Comparison of ENCODE assay signal across 10 mouse cellular contexts in the genomic region with DNA sequence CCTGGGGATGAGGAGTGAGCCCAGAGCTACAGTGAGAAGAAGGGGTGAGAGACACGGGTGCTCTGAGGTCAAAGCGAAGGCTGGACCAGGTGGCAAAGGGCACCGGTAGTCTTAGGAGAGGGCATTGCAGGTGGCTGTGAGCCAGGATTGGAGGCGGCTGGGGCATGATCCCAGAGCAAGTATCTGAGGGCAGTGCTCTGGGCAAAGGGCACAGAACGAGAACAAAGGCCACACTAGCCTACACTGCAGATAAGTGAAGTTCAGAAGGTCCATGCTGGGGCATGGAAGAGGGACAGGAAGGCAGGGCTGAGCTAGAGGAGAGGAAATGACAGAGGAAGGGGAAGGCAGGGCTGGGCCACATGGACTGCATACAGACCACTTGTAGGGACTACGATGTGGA.
A peak's percentile ranks its signal among the peaks of the same experiment; 100 is the strongest.
DNase-seq lines count a peak whose midpoint lies in the region; ATAC-seq and TF ChIP-seq lines count a peak whose summit lies in the region.
"Had no signal": no experiment of that assay in that cellular context is flagged by ENCODE, and none has a peak within 500 bp of the region (broad histone marks: within the 10 kb centered on the region; RNA-seq: fewer than 3 reads in every experiment).

No protein-coding gene starts in this region.

- TF ChIP-seq EP300 in liver, postnatal 0 days (IDR thresholded peaks at IDR 0.05; ENCODE audit: low read depth): no peak

- no peak overlapping the region for H3K9ac ChIP-seq in hindbrain, embryonic 12.5 days
- peak overlapping the region; percentile 17 for H3K9ac ChIP-seq in hindbrain, embryonic 16.5 days (ENCODE audit: low read depth, low read length)
- H3K9ac ChIP-seq in liver, postnatal 0 days (replicated peaks): no peak overlapping the region

- ATAC-seq in hindbrain, embryonic 12.5 days (ENCODE audit: low FRiP score): no peak
- no peak for ATAC-seq in hindbrain, embryonic 16.5 days
- ATAC-seq in liver, postnatal 0 days: peak; percentile 39
- ATAC-seq: activated CD4-positive, CD25-positive, alpha-beta regulatory T cell, adult 4 months had no signal

- TF ChIP-seq CTCF in layer of hippocampus, adult 2 months (conservative IDR thresholded peaks at IDR 0.05): no peak
- no peak for TF ChIP-seq CTCF in liver, postnatal 0 days (IDR thresholded peaks at IDR 0.05; ENCODE audit: low read depth)

- WGBS in hindbrain, embryonic 12.5 days: 75% methylated on average over 6 of the region's 6 CpGs
- 79% methylated on average over 6 of the region's 6 CpGs for WGBS in hindbrain, embryonic 16.5 days
- WGBS in liver, postnatal 0 days (ENCODE audit: insufficient replicate concordance): 39% methylated on average over 6 of the region's 6 CpGs

- H3K4me1 ChIP-seq in hindbrain, embryonic 12.5 days: peaks cover 77% of the 10 kb centered on the region
- H3K4me1 ChIP-seq in hindbrain, embryonic 16.5 days (ENCODE audit: control insufficient read depth, insufficient read depth, low read depth, low read length): peaks cover 51% of the 10 kb centered on the region
- peaks cover 45% of the 10 kb centered on the region for H3K4me1 ChIP-seq in liver, postnatal 0 days (ENCODE audit: insufficient read depth)

- no peak for DNase-seq in layer of hippocampus, adult 2 months (ENCODE audit: low spot score in 2 of 2)
- no peak for DNase-seq in layer of hippocampus, postnatal 25 days (ENCODE audit: extremely low spot score in 1 of 2, low spot score in 1 of 2)
- peak; percentile 45 for DNase-seq in liver, postnatal 0 days
- DNase-seq in T-cell, adult 2 months (ENCODE audit: low spot score): no peak
- no peak for DNase-seq in urinary bladder, postnatal 10 days (ENCODE audit: low spot score)
- DNase-seq: gastrocnemius, postnatal 14 days; heart, postnatal 36 days had no signal

- peak overlapping the region; percentile 93 for H3K27ac ChIP-seq in layer of hippocampus, adult 2 months
- peak overlapping the region; percentile 85 for H3K27ac ChIP-seq in hindbrain, embryonic 12.5 days
- H3K27ac ChIP-seq in hindbrain, embryonic 16.5 days (ENCODE audit: low read depth, low read length): no peak overlapping the region; the same call in 1 of the 2 replicates
- H3K27ac ChIP-seq in liver, postnatal 0 days (ENCODE audit: low read depth): no peak overlapping the region

- H3K9me3 ChIP-seq in hindbrain, embryonic 12.5 days (replicated peaks): no peaks in the 10 kb centered on the region
- no peaks in the 10 kb centered on the region for H3K9me3 ChIP-seq in hindbrain, embryonic 16.5 days (ENCODE audit: control insufficient read depth, low read length)
- H3K9me3 ChIP-seq in liver, postnatal 0 days (ENCODE audit: low read length): no peaks in the 10 kb centered on the region

- H3K27me3 ChIP-seq in hindbrain, embryonic 12.5 days: peaks cover 3% of the 10 kb centered on the region; the same call in 1 of the 2 replicates
- H3K27me3 ChIP-seq in hindbrain, embryonic 16.5 days (replicated peaks; ENCODE audit: control insufficient read depth, insufficient read depth, low read length): no peaks in the 10 kb centered on the region
- H3K27me3 ChIP-seq in liver, postnatal 0 days (ENCODE audit: insufficient read depth, low read length): no peaks in the 10 kb centered on the region

- H3K36me3 ChIP-seq in hindbrain, embryonic 12.5 days: no peaks in the 10 kb centered on the region
- H3K36me3 ChIP-seq in hindbrain, embryonic 16.5 days (ENCODE audit: control insufficient read depth, insufficient read depth, low read length): no peaks in the 10 kb centered on the region
- H3K36me3 ChIP-seq in liver, postnatal 0 days (replicated peaks; ENCODE audit: insufficient read depth, low read length): no peaks in the 10 kb centered on the region

- no peak overlapping the region for H3K4me3 ChIP-seq in layer of hippocampus, adult 2 months
- no peak overlapping the region for H3K4me3 ChIP-seq in hindbrain, embryonic 12.5 days
- H3K4me3 ChIP-seq in hindbrain, embryonic 16.5 days (ENCODE audit: low read length): no peak overlapping the region
- no peak overlapping the region for H3K4me3 ChIP-seq in liver, postnatal 0 days (ENCODE audit: low read depth, low read length)

- no peak overlapping the region for H3K4me2 ChIP-seq in hindbrain, embryonic 12.5 days (replicated peaks)
- H3K4me2 ChIP-seq in hindbrain, embryonic 16.5 days (ENCODE audit: low read length): no peak overlapping the region
- peak overlapping the region; percentile 4; the same call in 1 of the 2 replicates for H3K4me2 ChIP-seq in liver, postnatal 0 days (ENCODE audit: low read depth, low read length)

Comparison
In these comparisons a context has a peak if more than half of its experiments do, and no peak if none do; other contexts are left out.
1. H3K27ac ChIP-seq: peak in layer of hippocampus, adult 2 months (single experiment) and hindbrain, embryonic 12.5 days (single experiment); none in hindbrain, embryonic 16.5 days (single experiment) and liver, postnatal 0 days (single experiment).